Mouse (Mus musculus): ENCODE results near the gene Gm21961. TPM values are rescaled to one million over a fixed set of nuclear protein-coding genes. Genes with fewer than 3 reads are reported as not detected.
"Not testable (repeated sequence)": the region's sequence is repeated elsewhere in the genome, so short reads cannot be mapped to it uniquely, and the experiment has no call there.

The Gm21961 gene
- total RNA-seq (2021): not detected
- long read RNA-seq, experiment 1: 0 reads
- long read RNA-seq, experiment 2: 0 reads

GRCm38 (mm10) chr15:65014804-65015203, at the start of gene Gm21961:
TSS of gene Gm21961 (minus strand) at chr15:65014904.
- DNase-seq: no peak
- intact Hi-C loops (cut with DNase I; ENCODE audit: low total_unique reads): no loop called here

- intact Hi-C loops (cut with DNase I; ENCODE audit: low total_unique reads): no loop called here
- no peak for DNase-seq
Measured at GRCm38 (mm10) chr15:65041999-65042398, 27.3 kb upstream of the Gm21961 start.

GRCm38 (mm10) chr15:65039216-65039615, 24.5 kb upstream of the Gm21961 start:
- intact Hi-C loops (cut with DNase I; ENCODE audit: low total_unique reads); DNase-seq: not testable (repeated sequence)

- DNase-seq: no peak
- intact Hi-C loops (cut with DNase I; ENCODE audit: low total_unique reads): no loop called here
Measured at GRCm38 (mm10) chr15:65017971-65018370, 3.3 kb upstream of the Gm21961 start.

- intact Hi-C loops (cut with DNase I; ENCODE audit: low total_unique reads): no loop called here
- no peak for DNase-seq
Measured at GRCm38 (mm10) chr15:65006177-65006576, 8.5 kb downstream of the Gm21961 start.

GRCm38 (mm10) chr15:64994498-64994897, 20.2 kb downstream of the Gm21961 start:
- no peak for DNase-seq
- intact Hi-C loops (cut with DNase I; ENCODE audit: low total_unique reads): no loop called here

- intact Hi-C loops (cut with DNase I; ENCODE audit: low total_unique reads): no loop called here
- DNase-seq: no peak
Measured at GRCm38 (mm10) chr15:64979976-64980375, 34.7 kb downstream of the Gm21961 start.

GRCm38 (mm10) chr15:64976044-64976805, 38.5 kb downstream of the Gm21961 start:
- intact Hi-C loops (cut with DNase I; ENCODE audit: low total_unique reads): no loop called here
- DNase-seq: no peak

Other genes with a start within 250 kb of the Gm21961 start
- gene Gm21798, start 197.2 kb downstream of the Gm21961 start, total RNA-seq (2021): not detected

Data from gastrocnemius, postnatal 14 days (tissue).